Mouse (Mus musculus): Measurements from ENCODE around the gene Col4a1.

Col4a1 gene

GRCm38 (mm10) chr8:11312349-11313175 lies at the start of gene Col4a1, which contains the start of gene Col4a2:
Col4a1 (minus strand) TSS chr8:11312826.
Col4a2 (plus strand) TSS chr8:11312805.
- peak; percentile 65 for DNase-seq

DNA sequence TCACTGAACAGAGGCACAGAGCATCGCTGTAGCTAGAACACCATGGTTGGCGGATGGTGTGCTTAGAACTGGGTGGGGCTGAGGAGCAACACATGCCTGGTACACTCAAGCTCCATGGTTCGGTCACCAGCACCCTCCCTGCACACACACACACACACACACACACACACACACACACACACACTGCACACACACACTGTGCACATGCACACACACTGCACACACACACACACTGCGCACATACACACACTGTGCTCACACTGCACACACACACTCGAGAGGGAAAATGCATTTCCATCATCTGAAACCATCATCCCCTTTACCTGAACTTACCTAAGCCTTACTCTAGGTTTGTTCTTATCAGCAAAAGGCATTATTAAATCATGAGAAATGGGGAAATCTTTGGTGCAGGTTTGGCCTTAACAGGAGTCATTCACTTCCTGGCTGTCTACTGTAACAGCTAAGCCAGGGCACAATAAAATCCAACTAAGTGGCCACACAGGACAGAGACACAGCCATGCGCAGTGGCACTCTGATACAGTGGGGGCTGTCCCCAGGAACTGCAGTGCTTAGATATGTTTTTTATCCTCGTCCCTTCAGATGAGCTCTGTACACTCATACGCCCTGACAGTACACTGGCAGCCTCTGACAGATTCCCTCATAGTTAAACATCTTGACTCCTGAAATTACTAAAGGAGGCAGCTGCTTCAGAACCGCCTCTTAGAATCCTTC lies 49.1 kb upstream of the Col4a1 start:
- DNase-seq, result no peak

GRCm38 (mm10) chr8:11359846-11360245 lies 47.2 kb upstream of the Col4a1 start:
- DNase-seq, result no peak

DNA sequence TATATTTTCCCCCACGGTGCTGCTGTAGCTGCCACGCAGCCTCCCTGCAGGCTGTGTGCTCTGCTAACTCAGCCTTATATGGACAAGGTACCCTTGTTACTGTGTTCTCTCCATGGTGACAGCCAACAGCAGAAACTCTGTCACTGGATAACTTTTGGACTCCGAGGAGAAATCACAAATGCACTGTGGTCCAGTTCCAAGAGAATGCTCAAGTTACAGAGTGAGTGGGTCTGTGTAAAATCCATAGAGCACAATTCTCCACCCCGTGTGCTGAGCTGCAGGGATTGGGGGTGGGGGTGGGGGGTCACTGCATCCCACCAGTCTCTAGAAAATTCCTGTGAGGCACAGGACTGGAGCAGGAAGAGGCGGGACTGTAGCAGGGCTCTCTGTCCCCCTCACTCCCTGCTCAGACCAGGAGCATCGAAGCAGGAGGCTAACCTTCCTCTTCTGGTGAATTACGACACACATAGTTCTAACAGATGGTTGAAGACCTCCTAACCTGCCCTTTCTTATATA lies 45.4 kb upstream of the Col4a1 start:
- no peak for DNase-seq

GRCm38 (mm10) chr8:11356776-11357175 lies 44.1 kb upstream of the Col4a1 start:
- DNase-seq, result no peak

GRCm38 (mm10) chr8:11355900-11356299 lies 43.3 kb upstream of the Col4a1 start:
- DNase-seq, result no peak

DNA sequence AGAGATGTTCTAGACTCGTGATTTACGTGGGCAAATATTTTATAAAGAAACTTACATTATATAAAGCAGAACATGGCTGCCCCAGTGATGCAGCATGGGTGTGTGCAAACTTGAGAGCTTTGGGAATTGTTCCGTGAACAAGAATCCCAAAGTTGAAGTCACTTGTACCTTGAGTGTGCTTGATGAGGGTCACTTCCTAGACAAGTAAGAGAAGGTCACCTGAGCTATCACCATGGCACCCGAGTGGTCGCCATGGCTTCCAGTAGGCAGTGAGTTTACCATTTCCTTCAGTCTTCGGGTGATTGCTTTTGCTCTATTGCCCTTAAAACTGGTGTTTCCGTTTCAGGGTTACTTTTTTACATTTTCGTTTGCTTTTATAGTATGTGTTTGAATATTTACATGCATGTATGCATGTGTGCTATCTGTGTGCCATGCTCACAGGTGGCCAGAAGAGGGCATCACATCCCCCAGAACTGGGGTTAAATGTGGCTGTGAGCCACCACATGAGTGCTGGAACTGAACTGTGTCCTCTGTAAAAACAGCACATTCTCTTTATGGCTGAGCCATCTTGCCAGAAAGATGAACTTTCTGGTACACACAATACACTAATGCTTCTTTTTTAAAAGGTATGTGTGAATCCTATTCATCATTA lies 42.3 kb upstream of the Col4a1 start:
- DNase-seq, result no peak

- no peak for DNase-seq
Observed at GRCm38 (mm10) chr8:11352514-11352913, 39.9 kb upstream of the Col4a1 start.

GRCm38 (mm10) chr8:11351355-11351754 lies 38.7 kb upstream of the Col4a1 start:
- no peak for DNase-seq

- no peak for DNase-seq
Observed at GRCm38 (mm10) chr8:11348622-11349021, 36.0 kb upstream of the Col4a1 start.

DNA sequence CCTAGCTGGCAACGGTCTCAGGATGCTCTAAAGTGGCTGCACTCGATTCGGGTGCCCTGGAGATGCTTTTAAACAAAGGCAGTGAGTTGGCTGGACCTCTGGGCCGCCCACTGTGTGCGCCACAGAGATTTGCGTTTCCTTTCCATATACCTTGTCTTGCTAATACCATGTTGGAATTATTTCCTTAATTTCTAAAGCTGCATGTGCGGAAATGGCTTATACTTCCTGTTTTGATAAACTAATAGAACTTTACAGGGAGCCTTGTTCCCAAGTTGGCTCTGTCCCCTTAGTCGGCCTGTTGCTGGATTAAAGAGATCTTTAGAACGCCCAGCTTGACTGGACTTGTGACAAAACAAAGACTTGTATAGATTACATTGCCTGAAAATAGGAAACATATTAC lies 35.1 kb upstream of the Col4a1 start:
- no peak for DNase-seq

GRCm38 (mm10) chr8:11346225-11346624 lies 33.6 kb upstream of the Col4a1 start:
- DNase-seq, result no peak

- DNase-seq, result no peak
Observed at GRCm38 (mm10) chr8:11344459-11344858, 31.8 kb upstream of the Col4a1 start.

GRCm38 (mm10) chr8:11341111-11341566 lies 28.5 kb upstream of the Col4a1 start:
- no peak for DNase-seq

DNA sequence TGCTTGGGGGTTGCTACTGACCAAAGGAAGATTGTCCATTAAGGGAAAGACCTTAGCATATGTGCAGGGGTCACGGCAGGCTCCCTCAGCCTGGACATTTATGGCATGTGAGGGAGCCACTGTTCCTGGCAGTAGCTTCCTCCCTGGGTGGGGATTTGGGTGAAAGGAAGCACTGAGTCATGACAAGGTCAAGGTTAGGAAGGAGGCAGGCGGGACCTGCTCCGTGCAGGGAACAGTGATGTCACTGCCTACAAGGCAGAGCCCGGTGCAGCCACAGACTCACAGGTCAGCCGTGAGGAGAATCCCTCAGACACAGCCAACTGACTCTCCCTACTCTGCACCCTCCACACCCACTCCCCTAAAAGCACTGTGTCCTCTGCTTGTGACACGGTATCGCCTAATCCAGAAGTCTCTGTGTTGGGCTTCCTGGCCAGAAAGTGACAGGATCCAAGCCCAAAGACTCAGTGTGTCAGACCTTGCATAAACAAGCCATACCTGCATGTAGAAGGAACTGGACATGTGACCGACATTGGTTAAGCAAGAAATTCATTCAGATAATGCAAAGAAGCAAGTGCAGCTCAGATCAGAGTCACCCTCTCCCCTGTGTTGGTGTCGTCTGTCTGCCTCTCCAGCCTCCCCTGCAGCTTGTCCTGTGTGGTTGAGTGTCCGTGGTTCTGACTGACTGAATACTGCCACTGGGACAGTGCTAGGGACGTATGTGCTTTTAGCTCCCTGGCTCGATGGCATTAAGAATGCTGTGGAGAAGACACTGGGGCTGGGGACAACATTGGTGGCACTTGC lies 27.9 kb upstream of the Col4a1 start:
- DNase-seq, result peak; percentile 66

- DNase-seq, result no peak
Observed at GRCm38 (mm10) chr8:11338507-11338906, 25.9 kb upstream of the Col4a1 start.

DNA sequence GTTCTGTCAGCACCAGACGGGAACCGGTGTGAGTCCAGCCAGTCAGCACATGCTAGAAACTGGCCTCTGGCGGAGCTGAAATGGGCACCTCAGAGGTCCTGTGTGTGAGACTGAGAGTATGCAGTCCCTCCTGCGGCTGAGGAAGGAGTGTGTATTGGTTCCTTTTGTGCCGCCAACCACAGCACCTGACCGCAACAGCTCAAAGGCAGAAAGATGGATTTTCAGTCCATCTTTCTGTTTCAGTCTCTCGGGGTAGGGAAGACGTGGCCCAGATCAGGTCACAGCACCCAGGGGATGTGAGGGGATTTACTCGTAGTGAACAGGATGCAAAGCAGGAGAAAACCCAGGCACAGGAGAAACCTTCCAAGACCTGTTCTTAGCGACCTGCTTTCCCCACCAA lies 25.0 kb upstream of the Col4a1 start:
- DNase-seq, result no peak

GRCm38 (mm10) chr8:11336346-11336745 lies 23.7 kb upstream of the Col4a1 start:
- DNase-seq, result no peak

DNA sequence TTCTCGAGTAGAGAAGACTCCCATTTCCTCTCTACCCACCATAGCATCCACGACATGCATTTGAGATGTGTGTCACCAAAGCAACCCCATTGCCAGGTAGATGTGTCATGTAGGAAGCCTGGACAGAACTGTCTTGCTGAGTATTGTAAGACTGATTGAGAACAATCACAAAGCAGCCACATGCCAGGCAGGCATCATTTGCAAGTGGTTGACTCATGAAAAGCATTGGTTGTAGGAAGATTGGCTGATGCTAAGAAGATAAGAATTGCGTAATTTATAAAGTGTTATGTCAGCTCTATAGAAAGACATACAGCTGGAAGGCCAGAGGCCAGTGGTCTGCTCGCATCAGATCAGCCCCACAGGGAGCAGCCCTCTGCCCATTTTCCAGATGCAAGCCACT lies 22.6 kb upstream of the Col4a1 start:
- no peak for DNase-seq

GRCm38 (mm10) chr8:11334493-11334892 lies 21.9 kb upstream of the Col4a1 start:
- no peak for DNase-seq

- no peak for DNase-seq
Observed at GRCm38 (mm10) chr8:11333746-11334145, 21.1 kb upstream of the Col4a1 start.

- DNase-seq, result peak; percentile 42
Observed at GRCm38 (mm10) chr8:11331561-11331960, 18.9 kb upstream of the Col4a1 start.
